Mouse (Mus musculus): ENCODE measurements around the gene Arhgap23. TPM values are rescaled to one million over a fixed set of nuclear protein-coding genes. Genes with fewer than 3 reads are reported as not detected.
A peak's percentile ranks its signal among the peaks of the same experiment; 100 is the strongest.

The Arhgap23 gene
- polyA plus RNA-seq, 1 experiment from 2014 or later: 3.5 TPM

DNA sequence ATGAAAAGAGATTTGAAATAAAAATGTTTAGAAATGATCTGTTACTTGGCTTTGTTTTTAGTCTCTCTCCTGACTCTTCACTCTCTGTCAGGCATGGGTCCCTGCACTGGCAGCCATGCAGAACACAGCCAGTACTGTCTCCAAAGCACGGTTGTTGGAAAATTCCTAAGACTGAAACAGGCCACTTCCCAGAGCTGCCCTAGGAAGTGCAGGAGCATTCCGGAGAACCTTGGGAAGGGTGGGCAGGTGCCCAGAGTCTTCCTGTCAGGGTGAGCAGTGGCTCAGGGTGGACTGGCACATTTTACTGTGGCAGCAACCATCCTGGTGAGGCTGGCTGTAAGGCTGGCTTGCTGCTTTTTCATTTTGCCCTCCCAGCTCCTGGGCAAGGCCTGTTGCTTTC, 16.8 kb upstream of the Arhgap23 start:
- Histone ChIP-seq H3K27ac (ENCODE audit: low read depth, low read length) (no peak overlapping the region), H3K36me3 (ENCODE audit: control insufficient read depth, insufficient read depth) (peaks cover 25% of the 10 kb centered on the region), H3K9me3 (ENCODE audit: control insufficient read depth) (no peaks in the 10 kb centered on the region), H3K9ac (ENCODE audit: low read depth, low read length) (no peak overlapping the region), H3K27me3 (replicated peaks; ENCODE audit: control insufficient read depth, insufficient read depth, low read length) (no peaks in the 10 kb centered on the region), H3K4me2 (replicated peaks; ENCODE audit: low read depth) (no peak overlapping the region), H3K4me1 (replicated peaks; ENCODE audit: control insufficient read depth, insufficient read depth, low read length) (0 out of 2 replicates have a peak, but pooled peaks cover 2% of the 10 kb centered on the region), H3K4me3 (ENCODE audit: low read depth, low read length) (no peak overlapping the region)
- 72% methylated on average over 2 of the region's 2 CpGs for WGBS
- no peak for TF ChIP-seq CTCF (IDR thresholded peaks at IDR 0.05; ENCODE audit: low read depth)
- no peak for ATAC-seq

DNA sequence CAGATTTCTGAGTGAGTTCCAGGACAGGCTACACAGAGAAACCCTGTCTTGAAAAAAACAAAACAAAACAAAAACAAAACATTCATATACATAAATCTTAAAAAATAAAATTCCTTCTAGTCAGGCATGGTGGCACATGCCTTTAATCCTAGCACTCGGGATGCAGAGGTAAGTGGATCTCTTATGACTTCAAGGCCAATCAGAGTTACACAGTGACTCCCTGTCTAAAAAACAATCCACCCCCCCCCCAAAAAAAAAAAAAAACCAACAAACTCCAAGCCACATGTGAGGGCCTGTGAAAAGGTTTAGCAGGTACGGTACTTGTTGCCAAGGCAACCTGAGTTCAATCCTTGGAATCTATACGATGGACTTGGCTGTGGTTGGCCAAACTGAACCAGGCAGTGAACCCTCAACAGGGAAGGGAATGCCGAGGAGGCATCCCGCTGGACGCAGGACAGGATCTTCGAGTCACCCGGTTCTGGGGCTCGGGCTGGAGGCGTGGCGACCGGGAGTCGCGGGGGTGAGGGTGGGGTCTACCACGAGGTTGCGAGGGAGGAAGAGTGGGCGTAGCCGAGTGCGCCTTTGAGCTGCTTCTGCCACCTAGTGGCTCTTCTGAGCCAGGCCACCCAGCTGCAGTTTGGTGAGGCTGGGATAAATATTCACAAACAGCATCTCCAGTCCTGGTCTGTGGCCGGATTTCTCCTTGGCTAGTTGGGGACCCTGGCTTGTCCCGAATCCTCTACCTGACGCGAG, 15.2 kb upstream of the Arhgap23 start:
- Histone ChIP-seq H3K9me3 (ENCODE audit: control insufficient read depth) (no peaks in the 10 kb centered on the region), H3K27me3 (replicated peaks; ENCODE audit: control insufficient read depth, insufficient read depth, low read length) (no peaks in the 10 kb centered on the region), H3K36me3 (ENCODE audit: control insufficient read depth, insufficient read depth) (peaks cover 15% of the 10 kb centered on the region; the same call in 1 of the 2 replicates), H3K9ac (ENCODE audit: low read depth, low read length) (no peak overlapping the region), H3K27ac (ENCODE audit: low read depth, low read length) (no peak overlapping the region), H3K4me2 (replicated peaks; ENCODE audit: low read depth) (peak overlapping the region; percentile 63), H3K4me1 (replicated peaks; ENCODE audit: control insufficient read depth, insufficient read depth, low read length) (0 out of 2 replicates have a peak, but pooled peaks cover 2% of the 10 kb centered on the region), H3K4me3 (ENCODE audit: low read depth, low read length) (peak overlapping the region; percentile 27)
- peak; percentile 97 for TF ChIP-seq CTCF (IDR thresholded peaks at IDR 0.05; ENCODE audit: low read depth)
- WGBS: 3% methylated on average over 23 of the region's 23 CpGs
- peak; percentile 50 for ATAC-seq

DNA sequence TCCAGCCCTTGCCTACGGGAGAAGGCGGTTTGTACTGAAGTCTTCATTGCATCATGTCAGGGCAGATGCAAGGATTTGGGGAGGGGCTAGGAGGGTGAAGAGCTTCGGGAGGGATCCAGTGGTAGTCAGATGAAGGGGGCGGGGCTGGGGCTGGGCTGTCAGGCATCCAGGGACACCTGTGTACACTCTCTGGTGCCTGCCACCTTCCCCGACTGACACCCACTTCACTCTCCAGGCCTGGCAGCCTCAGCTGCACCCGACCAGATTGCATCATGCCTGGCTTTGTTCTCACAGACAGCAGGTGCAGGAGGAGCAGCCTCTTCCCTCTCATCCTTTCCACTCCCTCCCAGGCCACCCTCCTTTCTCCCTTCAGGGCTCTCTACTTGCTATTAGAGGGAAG, 14.3 kb upstream of the Arhgap23 start:
- H3K4me3 ChIP-seq (ENCODE audit: low read depth, low read length): no peak overlapping the region
- TF ChIP-seq CTCF (IDR thresholded peaks at IDR 0.05; ENCODE audit: low read depth): no peak
- 0 out of 2 replicates have a peak, but pooled peaks cover 2% of the 10 kb centered on the region for H3K4me1 ChIP-seq (replicated peaks; ENCODE audit: control insufficient read depth, insufficient read depth, low read length)
- 0 out of 2 replicates have a peak, but pooled peaks cover 2% of the 10 kb centered on the region for H3K27me3 ChIP-seq (replicated peaks; ENCODE audit: control insufficient read depth, insufficient read depth, low read length)
- no peak overlapping the region for H3K27ac ChIP-seq (ENCODE audit: low read depth, low read length)
- no peak overlapping the region for H3K9ac ChIP-seq (ENCODE audit: low read depth, low read length)
- 20% methylated on average over 6 of the region's 6 CpGs for WGBS
- H3K36me3 ChIP-seq (ENCODE audit: control insufficient read depth, insufficient read depth): peaks cover 6% of the 10 kb centered on the region; the same call in 1 of the 2 replicates
- H3K4me2 ChIP-seq (replicated peaks; ENCODE audit: low read depth): no peak overlapping the region
- no peaks in the 10 kb centered on the region for H3K9me3 ChIP-seq (ENCODE audit: control insufficient read depth)
- no peak for ATAC-seq

DNA sequence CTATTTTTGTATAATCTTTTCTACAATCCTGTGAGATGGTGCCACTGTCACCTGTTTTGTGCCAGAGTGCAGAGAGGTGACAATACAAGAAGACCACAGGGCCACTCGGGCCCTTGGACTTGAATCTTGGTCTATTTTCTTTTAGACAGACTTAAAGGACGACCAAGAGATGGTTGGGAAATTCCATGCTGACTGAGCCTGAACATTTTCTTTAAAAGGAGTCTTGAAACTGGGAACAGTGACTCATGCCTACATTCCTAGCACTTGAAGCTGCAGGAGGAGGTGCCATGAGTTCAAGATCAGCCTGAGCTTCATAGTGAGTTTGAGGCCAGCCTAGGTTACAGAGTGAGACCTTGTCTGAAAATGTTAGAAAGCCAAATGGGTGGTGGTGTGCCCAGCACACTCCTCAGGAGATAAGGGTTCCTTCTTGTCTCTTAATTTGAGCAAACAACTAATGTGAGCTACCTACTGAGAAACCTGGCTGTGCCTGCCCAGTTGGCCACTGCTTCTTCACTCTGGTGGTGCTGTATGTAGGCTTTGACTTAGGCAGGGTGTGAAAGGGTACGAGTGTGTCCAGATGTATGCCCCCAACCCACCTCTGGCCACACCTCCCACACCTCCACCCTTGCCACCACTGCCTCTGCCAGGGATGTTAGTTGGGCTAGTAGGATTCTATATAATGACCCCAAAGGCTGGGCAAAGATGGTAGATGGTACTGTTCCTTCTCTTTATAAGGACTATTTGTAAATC, 13.5 kb upstream of the Arhgap23 start:
- WGBS: 85% methylated on average over 3 of the region's 3 CpGs
- Histone ChIP-seq H3K27ac (ENCODE audit: low read depth, low read length) (no peak overlapping the region), H3K36me3 (ENCODE audit: control insufficient read depth, insufficient read depth) (no peaks in the 10 kb centered on the region), H3K27me3 (replicated peaks; ENCODE audit: control insufficient read depth, insufficient read depth, low read length) (0 out of 2 replicates have a peak, but pooled peaks cover 10% of the 10 kb centered on the region), H3K9me3 (ENCODE audit: control insufficient read depth) (no peaks in the 10 kb centered on the region), H3K4me3 (ENCODE audit: low read depth, low read length) (no peak overlapping the region), H3K4me2 (replicated peaks; ENCODE audit: low read depth) (no peak overlapping the region), H3K9ac (ENCODE audit: low read depth, low read length) (no peak overlapping the region), H3K4me1 (replicated peaks; ENCODE audit: control insufficient read depth, insufficient read depth, low read length) (0 out of 2 replicates have a peak, but pooled peaks cover 2% of the 10 kb centered on the region)
- TF ChIP-seq CTCF (IDR thresholded peaks at IDR 0.05; ENCODE audit: low read depth): no peak
- no peak for ATAC-seq

DNA sequence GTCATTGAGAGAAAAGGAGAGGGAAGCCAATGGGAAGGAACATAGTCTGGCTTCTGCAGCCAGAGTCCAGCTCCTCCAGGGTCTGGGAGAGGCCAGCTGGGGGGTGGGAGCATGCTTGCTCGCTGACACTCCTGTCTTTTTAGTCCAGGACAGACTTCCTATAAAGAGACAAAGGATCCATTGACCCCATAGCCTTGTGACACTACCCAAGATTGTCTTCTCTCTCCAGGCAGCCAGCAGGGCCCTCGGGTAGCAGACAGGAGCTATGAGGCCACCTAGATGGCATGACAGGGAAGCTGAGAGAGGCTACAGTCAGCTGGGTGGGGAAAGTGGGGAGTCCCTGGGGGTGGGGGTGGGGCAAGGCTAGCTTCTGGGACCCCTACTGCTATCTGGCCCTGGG, 12.6 kb upstream of the Arhgap23 start:
- WGBS: 38% methylated on average over 2 of the region's 2 CpGs
- no peak for TF ChIP-seq CTCF (IDR thresholded peaks at IDR 0.05; ENCODE audit: low read depth)
- H3K27me3 ChIP-seq (replicated peaks; ENCODE audit: control insufficient read depth, insufficient read depth, low read length): 0 out of 2 replicates have a peak, but pooled peaks cover 12% of the 10 kb centered on the region
- 0 out of 2 replicates have a peak, but pooled peaks cover 2% of the 10 kb centered on the region for H3K4me1 ChIP-seq (replicated peaks; ENCODE audit: control insufficient read depth, insufficient read depth, low read length)
- H3K36me3 ChIP-seq (ENCODE audit: control insufficient read depth, insufficient read depth): no peaks in the 10 kb centered on the region
- no peak overlapping the region for H3K27ac ChIP-seq (ENCODE audit: low read depth, low read length)
- H3K9ac ChIP-seq (ENCODE audit: low read depth, low read length): no peak overlapping the region
- no peak for ATAC-seq
- no peak overlapping the region for H3K4me3 ChIP-seq (ENCODE audit: low read depth, low read length)
- H3K4me2 ChIP-seq (replicated peaks; ENCODE audit: low read depth): no peak overlapping the region
- H3K9me3 ChIP-seq (ENCODE audit: control insufficient read depth): no peaks in the 10 kb centered on the region

DNA sequence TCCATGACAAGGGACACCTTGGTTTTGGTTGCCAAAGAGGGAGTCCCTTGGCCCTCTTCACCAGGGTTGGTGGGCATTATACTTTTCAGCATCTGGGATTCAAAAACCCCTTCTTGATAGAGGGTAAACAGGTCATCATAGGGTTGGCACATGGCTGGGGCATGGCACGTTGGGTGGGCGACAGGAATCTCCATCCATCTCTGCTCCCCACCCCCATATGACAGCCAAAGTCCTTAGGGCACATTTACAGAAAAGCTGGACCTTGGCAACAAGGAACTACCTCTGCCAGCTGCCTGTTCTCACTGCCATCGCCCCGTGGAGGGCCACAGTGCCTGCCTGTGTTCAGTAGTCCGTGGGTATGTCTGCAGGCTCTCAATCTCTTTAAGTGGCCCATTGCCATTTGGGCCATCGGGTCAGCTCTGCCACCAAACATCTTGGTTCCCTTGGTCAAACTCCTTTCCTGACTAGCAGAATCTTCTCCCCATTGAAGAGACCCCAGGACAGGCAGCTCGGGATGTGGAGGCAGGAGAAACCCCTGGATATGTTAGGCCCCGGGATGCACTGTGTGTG, 11.6 kb upstream of the Arhgap23 start:
- TF ChIP-seq CTCF (IDR thresholded peaks at IDR 0.05; ENCODE audit: low read depth): no peak
- peak overlapping the region; percentile 92 for H3K4me2 ChIP-seq (replicated peaks; ENCODE audit: low read depth)
- WGBS: 41% methylated on average over 8 of the region's 8 CpGs
- 0 out of 2 replicates have a peak, but pooled peaks cover 12% of the 10 kb centered on the region for H3K27me3 ChIP-seq (replicated peaks; ENCODE audit: control insufficient read depth, insufficient read depth, low read length)
- no peak overlapping the region for H3K27ac ChIP-seq (ENCODE audit: low read depth, low read length)
- 0 out of 2 replicates have a peak, but pooled peaks cover 2% of the 10 kb centered on the region for H3K4me1 ChIP-seq (replicated peaks; ENCODE audit: control insufficient read depth, insufficient read depth, low read length)
- ATAC-seq: no peak
- peak overlapping the region; percentile 50 for H3K4me3 ChIP-seq (ENCODE audit: low read depth, low read length)
- no peak overlapping the region for H3K9ac ChIP-seq (ENCODE audit: low read depth, low read length)
- H3K36me3 ChIP-seq (ENCODE audit: control insufficient read depth, insufficient read depth): no peaks in the 10 kb centered on the region
- H3K9me3 ChIP-seq (ENCODE audit: control insufficient read depth): no peaks in the 10 kb centered on the region

Data from intestine, postnatal 0 days (tissue).